Mouse (Mus musculus) stomach, postnatal 0 days (tissue): ENCODE results near the gene Wdr5.

Source experiments
- CTCF ChIP-seq: IDR thresholded peaks from 2 replicates; pipeline ENCODE4 v1.5.1; 2016; ENCODE audit warnings: antibody characterized with exemption, low read depth, mild to moderate bottlenecking, moderate library complexity
- EP300 ChIP-seq: optimal IDR thresholded peaks from 2 replicates; pipeline ENCODE3; 2016; ENCODE audit warnings: antibody characterized with exemption

DNA sequence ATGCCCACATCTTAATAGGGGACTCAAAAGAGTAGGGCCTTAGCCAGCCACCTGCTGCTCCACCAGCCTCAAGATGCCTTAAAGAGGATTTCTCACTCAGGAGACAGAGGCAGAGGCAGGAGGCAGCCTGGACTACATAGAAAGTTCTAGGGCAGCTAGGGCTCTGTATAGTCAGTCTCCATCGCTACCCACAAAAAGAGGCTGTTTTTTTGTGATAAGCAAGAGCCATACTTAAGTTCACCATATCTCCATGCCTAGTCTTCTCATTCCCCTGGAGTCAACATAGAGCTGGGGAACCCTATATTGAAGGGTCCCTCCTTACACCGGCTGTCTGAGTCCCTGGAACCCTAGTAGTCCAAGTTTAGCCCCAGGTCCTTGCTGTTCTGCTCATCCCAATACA lies 44.4 kb upstream of the Wdr5 start:
- TF ChIP-seq CTCF (no peak), EP300 (no peak)
